Mouse (Mus musculus): ENCODE measurements around the gene Teddm1b. TPM values are rescaled to one million over a fixed set of nuclear protein-coding genes. Genes with fewer than 3 reads are reported as not detected.

The Teddm1b gene
- total and polyA plus RNA-seq, 3 experiments, result 0.50 TPM; not detected in 2

DNA sequence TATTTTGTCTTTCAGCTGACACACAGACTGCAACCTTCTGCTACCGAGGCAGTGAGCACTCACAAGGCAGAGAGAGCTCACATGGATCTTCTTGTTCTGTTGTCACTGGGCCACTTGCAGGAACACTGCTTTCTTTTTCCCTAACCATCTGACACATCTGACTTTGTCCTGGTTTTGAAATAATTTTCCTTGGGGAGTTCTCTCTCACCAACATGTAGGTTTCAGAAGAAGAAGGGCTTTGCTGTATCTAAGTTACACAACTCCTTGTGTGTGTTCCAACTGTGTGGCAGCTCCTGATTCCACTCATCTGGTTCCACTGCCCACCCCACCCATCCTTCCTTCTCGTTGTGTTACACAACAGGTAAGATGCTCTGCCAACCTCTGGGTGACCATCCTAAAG is 19.6 kb downstream of the Teddm1b start:
- H3K9ac ChIP-seq (ENCODE audit: control insufficient read depth, low read depth, low read length, poor library complexity, severe bottlenecking), result no peak overlapping the region
- no peak for DNase-seq (ENCODE audit: low read depth, low spot score)
- H3K4me1 ChIP-seq (ENCODE audit: control insufficient read depth in 1 of 2, insufficient read depth in 2 of 2, low read length in 2 of 2), result no peaks in the 10 kb centered on the region
- no peaks in the 10 kb centered on the region for H3K36me3 ChIP-seq (ENCODE audit: control insufficient read depth in 1 of 2, insufficient read depth in 2 of 2, low read length in 2 of 2)
- no peaks in the 10 kb centered on the region for H3K79me2 ChIP-seq (ENCODE audit: control insufficient read depth, insufficient read depth, low read length, poor library complexity)
- no peaks in the 10 kb centered on the region; a peak in 1 of 4 replicates for H3K27me3 ChIP-seq (ENCODE audit: control insufficient read depth in 1 of 2, insufficient read depth in 2 of 2, low read length in 2 of 2)
- no peak for TF ChIP-seq BHLHE40 (IDR thresholded peaks at IDR 0.05; ENCODE audit: borderline replicate concordance, low read depth, low read length)
- TF ChIP-seq ELF1 (IDR thresholded peaks at IDR 0.05; ENCODE audit: low read depth, low read length), result no peak
- TF ChIP-seq UBTF (IDR thresholded peaks at IDR 0.05; ENCODE audit: borderline replicate concordance, insufficient read depth, low read depth, low read length), result no peak
- no peak for TF ChIP-seq TBP (IDR thresholded peaks at IDR 0.05; ENCODE audit: low read depth, low read length)
- no peak for TF ChIP-seq ZNF384 (IDR thresholded peaks at IDR 0.05; ENCODE audit: low read depth, low read length)
- TF ChIP-seq MAFK (IDR thresholded peaks at IDR 0.05; ENCODE audit: borderline replicate concordance, low read depth, low read length), result no peak
- TF ChIP-seq ZC3H11A (IDR thresholded peaks at IDR 0.05; ENCODE audit: low read depth, low read length), result no peak
- no peak for TF ChIP-seq RAD21 (IDR thresholded peaks at IDR 0.05; ENCODE audit: low read depth, low read length)
- no peak for TF ChIP-seq KAT2A (conservative IDR thresholded peaks at IDR 0.05; ENCODE audit: low read depth, low read length)
- no peak for TF ChIP-seq MYC (IDR thresholded peaks at IDR 0.05; ENCODE audit: low read depth, low read length)
- TF ChIP-seq SIN3A (IDR thresholded peaks at IDR 0.05; ENCODE audit: low read length), result no peak
- no peak for TF ChIP-seq ETS1 (IDR thresholded peaks at IDR 0.05; ENCODE audit: low read depth, low read length)
- TF ChIP-seq EP300 (IDR thresholded peaks at IDR 0.05; ENCODE audit: low read depth in 1 of 2, low read length in 2 of 2), result no peak
- no peak for TF ChIP-seq TAL1 (IDR thresholded peaks at IDR 0.05; ENCODE audit: low read length)
- TF ChIP-seq USF1 (IDR thresholded peaks at IDR 0.05; ENCODE audit: low read depth, low read length), result no peak
- TF ChIP-seq TCF12 (IDR thresholded peaks at IDR 0.05; ENCODE audit: low read depth, low read length), result no peak
- TF ChIP-seq CHD2 (IDR thresholded peaks at IDR 0.05; ENCODE audit: low read length), result no peak
- H3K27ac ChIP-seq (ENCODE audit: control insufficient read depth, low read depth, low read length), result no peak overlapping the region
- H3K4me3 ChIP-seq (ENCODE audit: control insufficient read depth in 1 of 2, insufficient read depth in 1 of 2, low read depth in 2 of 2, low read length in 2 of 2), result no peak overlapping the region
- H3K9me3 ChIP-seq (replicated peaks; ENCODE audit: insufficient read depth, low read length), result no peaks in the 10 kb centered on the region

GRCm38 (mm10) chr1:153894201-153894893 is 20.2 kb downstream of the Teddm1b start:
- peak; percentile 22 for DNase-seq (ENCODE audit: low read depth, low spot score)
- H3K9ac ChIP-seq (ENCODE audit: control insufficient read depth, low read depth, low read length, poor library complexity, severe bottlenecking), result no peak overlapping the region
- H3K27ac ChIP-seq (ENCODE audit: control insufficient read depth, low read depth, low read length), result no peak overlapping the region
- H3K4me3 ChIP-seq (ENCODE audit: control insufficient read depth in 1 of 2, insufficient read depth in 1 of 2, low read depth in 2 of 2, low read length in 2 of 2), result no peak overlapping the region
- H3K36me3 ChIP-seq (ENCODE audit: control insufficient read depth in 1 of 2, insufficient read depth in 2 of 2, low read length in 2 of 2), result peaks cover 0 to 2% of the 10 kb centered on the region in 2 experiments; a peak in 1 of 4 replicates
- peaks cover 0 to 4% of the 10 kb centered on the region in 2 experiments; a peak in 1 of 4 replicates for H3K4me1 ChIP-seq (ENCODE audit: control insufficient read depth in 1 of 2, insufficient read depth in 2 of 2, low read length in 2 of 2)
- no peaks in the 10 kb centered on the region; a peak in 1 of 4 replicates for H3K27me3 ChIP-seq (ENCODE audit: control insufficient read depth in 1 of 2, insufficient read depth in 2 of 2, low read length in 2 of 2)
- TF ChIP-seq MAFK (IDR thresholded peaks at IDR 0.05; ENCODE audit: borderline replicate concordance, low read depth, low read length) (no peak), USF1 (IDR thresholded peaks at IDR 0.05; ENCODE audit: low read depth, low read length) (no peak), TAL1 (IDR thresholded peaks at IDR 0.05; ENCODE audit: low read length) (no peak), MYB (IDR thresholded peaks at IDR 0.05; ENCODE audit: low read depth, low read length) (no peak), USF2 (IDR thresholded peaks at IDR 0.05; ENCODE audit: borderline replicate concordance in 1 of 2, insufficient read depth in 1 of 2, low read depth in 1 of 2, low read length in 2 of 2) (no peak), KAT2A (conservative IDR thresholded peaks at IDR 0.05; ENCODE audit: low read depth, low read length) (no peak), TBP (IDR thresholded peaks at IDR 0.05; ENCODE audit: low read depth, low read length) (no peak), UBTF (IDR thresholded peaks at IDR 0.05; ENCODE audit: borderline replicate concordance, insufficient read depth, low read depth, low read length) (no peak), ZMIZ1 (IDR thresholded peaks at IDR 0.05; ENCODE audit: low read depth, low read length) (no peak), CHD1 (IDR thresholded peaks at IDR 0.05; ENCODE audit: low read depth, low read length) (no peak), GABPA (IDR thresholded peaks at IDR 0.05; ENCODE audit: low read depth, low read length) (no peak), CTCF (IDR thresholded peaks at IDR 0.05 in 2 of 3, conservative IDR thresholded peaks at IDR 0.05 in 1 of 3; ENCODE audit: control insufficient read depth in 1 of 3, insufficient read depth in 1 of 3, low read depth in 2 of 3, low read length in 3 of 3, poor library complexity in 1 of 3, severe bottlenecking in 1 of 3) (no peak), ZKSCAN1 (IDR thresholded peaks at IDR 0.05; ENCODE audit: low read depth, low read length) (no peak), ZC3H11A (IDR thresholded peaks at IDR 0.05; ENCODE audit: low read depth, low read length) (no peak), SMC3 (IDR thresholded peaks at IDR 0.05; ENCODE audit: low read depth, low read length) (no peak), MAZ (IDR thresholded peaks at IDR 0.05; ENCODE audit: low read depth, low read length) (no peak), BHLHE40 (IDR thresholded peaks at IDR 0.05; ENCODE audit: borderline replicate concordance, low read depth, low read length) (no peak), NELFE (IDR thresholded peaks at IDR 0.05; ENCODE audit: low read depth, low read length) (no peak), MEF2A (IDR thresholded peaks at IDR 0.05; ENCODE audit: extremely low read depth, insufficient replicate concordance, low read depth, low read length, poor library complexity, severe bottlenecking) (no peak)
- H3K79me2 ChIP-seq (ENCODE audit: control insufficient read depth, insufficient read depth, low read length, poor library complexity), result no peaks in the 10 kb centered on the region
- H3K9me3 ChIP-seq (replicated peaks; ENCODE audit: insufficient read depth, low read length), result no peaks in the 10 kb centered on the region

Measured in MEL (cell line).